Mouse (Mus musculus) neural tube, embryonic 11.5 days (tissue): ENCODE data around the gene Qrfp. TPM values are rescaled to one million over a fixed set of nuclear protein-coding genes. Genes with fewer than 3 reads are reported as not detected.

ENCODE experiments used
- ATAC-seq: fragments of 200-750 bp; cut with Nextera tagmentation; 2 replicates; pipeline ENCODE4 v1.8.0; 2017; ENCODE audit warnings: moderate number of reproducible peaks, mild to moderate bottlenecking, moderate TSS enrichment, moderate library complexity; ENCODE audit not compliant: insufficient read depth, low FRiP score, low TSS enrichment
- DNase-seq: peaks from one replicate; pipeline ENCODE4 v3.0.0-alpha.2; 2015; ENCODE audit warnings: low spot score
- H3K27ac ChIP-seq: fragments of 300-500 bp; sonication (generic); 2 replicates; pipeline ENCODE4 v1.5.1; 2014; ENCODE audit warnings: low read depth, mild to moderate bottlenecking, low read length
- H3K27me3 ChIP-seq: fragments of 300-500 bp; sonication (generic); 2 replicates; pipeline ENCODE4 v1.6.1; 2014; ENCODE audit warnings: mild to moderate bottlenecking, low read length, mixed read lengths; ENCODE audit not compliant: control insufficient read depth, insufficient read depth
- H3K36me3 ChIP-seq: fragments of 300-500 bp; sonication (generic); 2 replicates; pipeline ENCODE4 v1.6.1; 2014; ENCODE audit warnings: mild to moderate bottlenecking, low read length, moderate library complexity, mixed read lengths; ENCODE audit not compliant: control insufficient read depth, insufficient read depth
- H3K4me1 ChIP-seq: fragments of 300-500 bp; sonication (generic); 2 replicates; pipeline ENCODE4 v1.6.1; 2014; ENCODE audit warnings: low read length, mixed read lengths; ENCODE audit not compliant: control insufficient read depth, insufficient read depth
- H3K4me2 ChIP-seq: fragments of 300-500 bp; sonication (generic); 2 replicates; pipeline ENCODE4 v1.6.1; 2014; ENCODE audit warnings: low read depth, mild to moderate bottlenecking, moderate library complexity
- H3K4me3 ChIP-seq: fragments of 300-500 bp; sonication (generic); 2 replicates; pipeline ENCODE4 v1.5.1; 2014; ENCODE audit warnings: low read depth, low read length
- H3K9ac ChIP-seq: fragments of 300-500 bp; sonication (generic); 2 replicates; pipeline ENCODE4 v1.6.1; 2014; ENCODE audit warnings: mild to moderate bottlenecking, low read length
- H3K9me3 ChIP-seq: fragments of 300-500 bp; sonication (generic); 2 replicates; pipeline ENCODE4 v1.6.1; 2016; ENCODE audit warnings: low read length; ENCODE audit not compliant: control insufficient read depth
- WGBS: fragments of 180-500 bp; shearing (Covaris S2); extraction: QIAGEN DNeasy Blood & Tissue Kit; methylation state at CpG from one replicate; pipeline ENCODE4 v1.1.7; 2014; 5-methylcytosine and 5-hydroxymethylcytosine counted together
- polyA plus RNA-seq: library from polyadenylated mRNA; unstranded; fragments of >200 nt; fragmentation: Nextera tagmentation; extraction: Ambion mirVana; gene quantifications from 2 replicates; pipeline ENCODE4 v1.2.1, GENCODE M21; 2014

Qrfp gene
- polyA plus RNA-seq, result 0.09 and 0.31 TPM in 2 replicates

DNA sequence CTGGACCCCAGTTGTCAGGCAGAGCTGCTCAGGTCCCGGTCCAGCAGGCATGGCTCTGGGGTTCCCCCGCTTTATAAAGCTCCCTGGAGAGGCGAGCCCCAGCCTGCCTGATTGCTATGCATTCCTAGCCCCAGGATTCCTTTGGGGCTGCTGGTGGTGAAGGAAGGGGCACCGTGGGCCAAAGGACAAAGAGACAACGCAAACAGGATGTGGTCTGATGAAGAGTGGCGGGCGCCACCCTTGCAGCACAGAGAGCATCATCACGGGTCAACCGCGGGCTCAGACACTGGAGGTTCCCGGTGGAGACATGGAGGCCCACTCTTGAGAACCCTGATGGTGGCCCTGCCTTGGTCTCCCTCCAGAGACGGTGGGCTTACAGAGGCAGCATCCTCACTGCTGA lies at the start of gene Qrfp:
Gene Qrfp (minus strand): TSS at position 137 of the 400 bp plus-strand sequence.
- no peaks in the 10 kb centered on the region for H3K36me3 ChIP-seq
- no peak within 1 kb of the TSS for H3K4me3 ChIP-seq
- DNase-seq (no peak), ATAC-seq (no peak)
- H3K4me2 ChIP-seq, result no peak within 1 kb of the TSS
- no peak within 1 kb of the TSS for H3K9ac ChIP-seq
- H3K4me1 ChIP-seq, result peaks cover 30% of the 10 kb centered on the region
- WGBS, result 52% methylated on average over 12 of the region's 12 CpGs
- H3K9me3 ChIP-seq, result no peaks in the 10 kb centered on the region
- H3K27ac ChIP-seq, result no peak within 1 kb of the TSS
- H3K27me3 ChIP-seq, result 0 out of 2 replicates have a peak, but pooled peaks cover 2% of the 10 kb centered on the region

GRCm38 (mm10) chr2:31858500-31858899 lies 48.1 kb upstream of the Qrfp start:
- no peak for ATAC-seq
- Histone ChIP-seq H3K4me2 (no peak overlapping the region), H3K27ac (no peak overlapping the region), H3K4me1 (no peaks in the 10 kb centered on the region), H3K27me3 (peaks cover 2% of the 10 kb centered on the region; the same call in 1 of the 2 replicates), H3K36me3 (no peaks in the 10 kb centered on the region), H3K4me3 (no peak overlapping the region), H3K9ac (no peak overlapping the region), H3K9me3 (no peaks in the 10 kb centered on the region)
- DNase-seq, result no peak
- WGBS, result 26% methylated on average over 12 of the region's 12 CpGs

- ATAC-seq (no peak), DNase-seq (no peak)
- H3K27me3 ChIP-seq, result peaks cover 2% of the 10 kb centered on the region; the same call in 1 of the 2 replicates
- no peak overlapping the region for H3K9ac ChIP-seq
- H3K27ac ChIP-seq, result no peak overlapping the region
- no peaks in the 10 kb centered on the region for H3K36me3 ChIP-seq
- H3K4me3 ChIP-seq, result no peak overlapping the region
- 79% methylated on average over 6 of the region's 6 CpGs for WGBS
- no peak overlapping the region for H3K4me2 ChIP-seq
- no peaks in the 10 kb centered on the region for H3K4me1 ChIP-seq
- H3K9me3 ChIP-seq, result no peaks in the 10 kb centered on the region
These were observed 46.8 kb upstream of the Qrfp start for GRCm38 (mm10) chr2:31857180-31857579.

DNA sequence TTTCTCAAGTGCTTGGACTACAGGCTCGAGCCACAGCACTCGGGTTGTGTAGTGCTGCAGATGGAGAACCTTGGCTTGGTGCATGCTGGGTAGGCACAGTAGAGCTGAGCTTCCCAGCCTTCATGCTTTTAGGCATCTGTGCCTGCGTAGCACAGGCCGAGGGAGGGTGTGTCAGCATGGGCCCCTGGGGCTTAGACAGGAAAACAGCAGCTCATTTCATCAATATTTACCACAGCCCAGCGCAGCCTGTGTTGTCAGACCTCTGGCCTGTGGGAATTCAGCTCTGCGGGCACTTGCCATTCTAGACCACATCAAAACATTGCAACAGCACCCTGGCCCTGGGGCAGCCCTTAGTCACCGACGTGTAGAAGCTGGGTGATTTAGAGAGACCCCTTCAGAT lies 45.6 kb upstream of the Qrfp start:
- H3K27me3 ChIP-seq, result peaks cover 2% of the 10 kb centered on the region; the same call in 1 of the 2 replicates

DNA sequence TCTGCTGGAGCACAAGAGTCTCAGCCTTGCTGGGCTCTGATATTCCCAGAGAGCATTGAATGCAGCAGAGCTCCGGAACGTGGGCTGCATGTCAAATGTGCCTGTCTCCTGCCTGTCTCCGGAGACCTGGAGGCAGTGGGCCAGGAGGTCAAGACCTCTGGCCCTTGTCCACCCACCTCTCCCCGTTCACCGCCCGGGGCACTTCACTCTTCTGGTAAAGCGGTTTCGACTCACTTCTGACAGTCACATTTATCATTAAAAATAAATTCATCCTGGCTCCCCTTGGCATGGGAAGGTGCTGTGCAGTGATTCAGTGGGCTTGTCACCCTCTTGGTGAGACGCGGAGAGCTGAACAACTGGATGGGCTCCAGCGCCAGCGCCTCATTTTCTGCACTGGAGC lies 39.8 kb upstream of the Qrfp start:
- WGBS, result 49% methylated on average over 12 of the region's 12 CpGs
- no peaks in the 10 kb centered on the region for H3K36me3 ChIP-seq
- no peak overlapping the region for H3K9ac ChIP-seq
- H3K4me2 ChIP-seq, result no peak overlapping the region
- peaks cover 26% of the 10 kb centered on the region for H3K27me3 ChIP-seq
- no peak overlapping the region for H3K4me3 ChIP-seq
- H3K27ac ChIP-seq, result no peak overlapping the region
- no peaks in the 10 kb centered on the region for H3K9me3 ChIP-seq
- ATAC-seq (no peak), DNase-seq (no peak)
- H3K4me1 ChIP-seq, result peaks cover 12% of the 10 kb centered on the region

More for the DNA sequence above, 45.6 kb upstream of the Qrfp start:
- DNase-seq, result no peak
- H3K36me3 ChIP-seq, result no peaks in the 10 kb centered on the region
- H3K27ac ChIP-seq, result no peak overlapping the region
- H3K9ac ChIP-seq, result no peak overlapping the region
- no peak overlapping the region for H3K4me2 ChIP-seq
- no peaks in the 10 kb centered on the region for H3K4me1 ChIP-seq
- WGBS, result 72% methylated on average over 8 of the region's 8 CpGs
- ATAC-seq, result no peak
- H3K4me3 ChIP-seq, result no peak overlapping the region
- H3K9me3 ChIP-seq, result no peaks in the 10 kb centered on the region

DNA sequence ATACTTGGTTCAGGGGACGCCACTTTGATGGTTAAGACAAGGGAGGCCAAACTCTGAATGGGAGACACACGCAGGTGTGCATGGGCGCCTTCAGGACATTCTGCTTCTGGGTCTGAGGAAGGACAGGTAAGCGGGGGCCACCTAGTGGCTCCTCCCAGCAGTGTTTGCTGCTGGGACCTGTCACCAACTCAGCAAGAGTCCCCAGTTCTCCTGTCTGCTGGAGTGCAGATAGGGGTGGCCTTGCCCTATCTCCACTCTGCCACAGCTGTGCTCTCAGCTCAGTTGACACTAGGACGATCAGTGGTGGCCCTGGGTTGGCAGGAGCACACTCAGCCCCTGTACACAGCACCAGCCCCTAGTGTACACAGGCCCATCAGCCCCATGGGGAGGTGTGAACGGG lies 37.5 kb upstream of the Qrfp start:
- Histone ChIP-seq H3K27ac (no peak overlapping the region), H3K4me1 (peaks cover 12% of the 10 kb centered on the region), H3K27me3 (peaks cover 36% of the 10 kb centered on the region), H3K9ac (no peak overlapping the region), H3K4me3 (no peak overlapping the region), H3K36me3 (no peaks in the 10 kb centered on the region), H3K4me2 (no peak overlapping the region), H3K9me3 (no peaks in the 10 kb centered on the region)
- WGBS, result 17% methylated on average over 6 of the region's 6 CpGs
- DNase-seq (no peak), ATAC-seq (no peak)

DNA sequence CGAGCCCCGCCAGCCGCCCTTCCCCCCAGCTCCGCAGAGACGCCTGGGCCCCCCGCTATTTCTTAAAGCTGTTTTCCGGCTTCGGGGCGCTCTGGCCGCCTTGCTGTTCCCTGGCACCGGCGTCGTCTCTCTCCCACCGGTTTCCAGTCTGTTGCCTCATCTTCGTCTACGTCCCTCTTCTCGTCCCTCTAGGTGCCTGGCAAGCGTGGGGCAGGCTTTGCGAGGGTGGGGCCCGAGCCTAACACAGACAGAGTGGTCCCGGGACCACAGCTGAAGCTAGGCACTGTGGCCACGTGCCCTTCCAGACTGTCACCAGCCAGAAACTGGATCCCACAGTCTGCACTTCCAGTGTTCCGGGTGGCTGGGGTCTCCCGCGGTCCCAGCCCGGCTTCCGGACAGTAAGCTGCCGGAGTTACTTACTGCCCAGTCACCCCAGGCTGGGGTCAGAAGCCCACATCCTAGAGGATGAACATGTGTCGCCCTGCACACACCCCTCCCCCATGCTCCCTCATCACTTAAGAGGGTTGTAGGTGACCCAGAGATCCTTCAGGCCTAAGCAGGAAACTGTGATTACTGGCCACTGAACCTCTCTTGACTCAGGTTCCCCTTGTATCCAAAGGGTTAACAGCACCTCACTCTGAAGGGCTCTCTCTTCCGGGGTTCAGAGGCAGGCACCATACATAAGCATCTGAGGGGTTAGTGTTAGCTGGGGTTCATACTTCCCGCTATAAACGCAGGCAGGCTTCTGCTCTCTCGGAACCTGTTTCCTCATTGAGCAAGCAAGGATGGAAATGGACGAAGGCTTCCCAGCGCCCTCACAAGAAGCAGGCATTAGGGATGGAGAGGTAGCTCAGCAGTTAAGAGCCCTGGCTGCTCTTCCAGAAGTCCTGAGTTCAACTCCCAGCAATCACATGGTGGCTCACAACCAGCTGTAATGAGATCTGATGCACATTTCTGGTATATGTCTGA lies 36.6 kb upstream of the Qrfp start:
- no peak for ATAC-seq
- Histone ChIP-seq H3K4me2 (peak overlapping the region; percentile 90), H3K9ac (peak overlapping the region; percentile 41; the same call in 1 of the 2 replicates), H3K4me3 (peak overlapping the region; percentile 50), H3K27ac (no peak overlapping the region), H3K27me3 (peaks cover 36% of the 10 kb centered on the region), H3K36me3 (no peaks in the 10 kb centered on the region), H3K4me1 (peaks cover 12% of the 10 kb centered on the region), H3K9me3 (no peaks in the 10 kb centered on the region)
- WGBS, result 4% methylated on average over 34 of the region's 35 CpGs
- DNase-seq, result no peak

- Histone ChIP-seq H3K4me1 (peaks cover 12% of the 10 kb centered on the region), H3K4me2 (peak within 1 kb of the TSS; percentile 90), H3K9me3 (no peaks in the 10 kb centered on the region), H3K27ac (no peak within 1 kb of the TSS), H3K27me3 (peaks cover 36% of the 10 kb centered on the region), H3K4me3 (peak within 1 kb of the TSS; percentile 50), H3K36me3 (no peaks in the 10 kb centered on the region), H3K9ac (peak within 1 kb of the TSS; percentile 41)
- under 1% methylated on average over 78 of the region's 88 CpGs for WGBS
- DNase-seq (peak; percentile 45), ATAC-seq (no peak)
These were observed 35.7 kb upstream of the Qrfp start, which contains the start of gene Fibcd1 for GRCm38 (mm10) chr2:31845896-31846691. TSS of gene Fibcd1 (minus strand) at chr2:31846005.
